Mouse (Mus musculus) T-helper 17 cell (primary cell): ENCODE data around the gene Stx8.

Experiments
- in situ Hi-C, 2 experiments: fragments of 300-600 bp; cut with MboI, MseI; formaldehyde crosslinking; loops; 1 replicate in 1 of 2; 2 replicates in 1 of 2; pipeline ENCODE4 v1.15.1; 2025; ENCODE audit warnings: high pct_unique_total_duplicates in 2 of 2

Gene Stx8

DNA sequence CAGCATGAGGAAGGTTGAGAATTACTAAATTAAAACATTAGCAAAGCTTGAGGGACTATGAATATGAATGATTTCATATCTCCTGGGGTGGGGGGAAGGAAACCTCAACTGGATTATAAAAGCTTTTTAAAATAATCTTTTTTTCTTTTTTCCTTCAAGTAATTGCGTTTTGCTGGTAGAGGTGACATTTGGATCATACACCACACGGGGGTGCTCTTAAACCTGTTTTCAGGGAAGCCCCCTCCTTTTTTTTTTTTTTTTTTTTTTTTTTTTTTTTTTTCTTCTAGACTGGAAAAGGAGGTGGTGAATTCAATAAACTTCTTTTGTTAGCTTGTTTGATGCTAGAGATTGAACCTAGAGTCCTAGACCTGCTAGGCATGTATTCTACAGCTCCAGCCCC lies 9.3 kb downstream of the Stx8 start:
- in situ Hi-C loops, result no loop called here

DNA sequence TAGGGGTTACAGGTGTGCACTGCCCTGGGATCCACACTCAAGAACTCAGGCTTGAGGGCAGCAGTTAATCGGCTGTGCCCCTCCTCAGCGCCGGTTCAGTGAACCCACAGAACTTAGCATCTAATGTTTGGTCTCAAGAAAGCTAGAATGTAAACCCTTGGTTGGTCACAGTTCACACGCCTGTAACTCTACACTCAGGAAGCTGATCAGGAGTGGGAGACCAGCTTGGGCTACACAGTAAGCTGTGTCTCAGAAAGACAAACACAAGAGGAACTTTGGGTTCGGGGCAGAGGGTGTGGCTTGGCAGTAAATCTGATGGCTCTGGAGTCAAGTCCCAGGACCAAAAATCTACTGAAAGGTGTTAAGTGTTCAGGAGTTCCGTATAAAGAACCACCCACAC lies 17.6 kb downstream of the Stx8 start:
- in situ Hi-C loops, result no loop called here

DNA sequence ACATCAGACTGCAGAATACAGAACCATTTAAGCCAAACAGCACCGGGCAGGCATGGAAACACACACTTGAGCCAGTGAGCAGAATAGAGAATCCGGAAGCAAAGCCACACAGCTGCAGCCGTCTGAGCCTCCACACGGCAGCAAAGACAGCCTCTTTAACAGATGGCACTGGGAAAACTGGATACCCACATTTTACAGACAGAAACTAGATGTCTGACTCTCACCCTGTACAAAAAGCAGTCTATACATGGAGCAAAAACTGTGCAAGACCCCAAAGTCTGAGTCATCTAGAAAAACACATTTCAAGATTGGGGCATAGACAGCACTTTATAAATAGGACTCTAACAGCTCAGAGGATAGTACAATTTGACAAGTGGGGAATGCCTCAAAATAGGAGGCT lies 25.2 kb downstream of the Stx8 start:
- in situ Hi-C loops, result loop anchor here in 1 of 2 experiments (5.0 kb wide), 1 partner anchor 416 kb away; no protein-coding TSS in a partner anchor

DNA sequence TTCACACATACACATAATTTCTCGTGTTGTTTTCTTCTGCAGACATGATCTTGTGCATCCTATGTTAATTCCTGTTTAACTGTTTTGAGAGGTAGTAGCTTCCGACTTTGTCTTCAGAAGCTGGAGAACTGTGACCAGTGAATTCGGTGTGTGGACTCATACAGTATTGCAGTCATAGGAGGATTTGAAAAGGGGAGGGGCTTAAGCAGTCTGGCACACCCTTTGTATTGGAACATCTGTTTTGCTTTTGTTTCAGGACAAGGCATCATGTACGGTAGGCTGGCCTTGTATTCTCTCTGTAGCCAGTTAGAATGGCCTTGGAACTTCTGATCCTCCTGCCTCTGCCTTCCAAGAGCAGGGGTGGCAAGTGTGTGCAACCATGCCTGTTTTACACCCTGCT lies 30.0 kb downstream of the Stx8 start:
- in situ Hi-C loops, result no loop called here

DNA sequence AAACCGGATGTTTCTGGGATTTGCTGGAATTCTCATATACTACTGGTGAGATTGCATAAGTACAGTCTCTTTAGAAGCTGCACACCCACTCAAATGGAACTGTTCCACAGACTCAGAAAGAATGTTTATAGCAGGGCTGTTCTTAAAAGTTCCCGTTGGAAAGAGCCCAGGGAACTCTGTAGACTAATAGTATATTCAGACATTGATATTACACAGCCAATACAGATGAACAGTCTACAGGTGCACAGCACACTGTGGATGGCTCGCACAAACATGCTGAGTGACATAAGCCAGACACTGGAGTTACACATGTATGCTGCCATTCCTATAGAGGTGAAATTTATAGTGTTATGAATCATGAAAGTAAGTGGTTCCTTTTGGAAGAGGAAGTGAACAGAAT lies 32.9 kb downstream of the Stx8 start:
- in situ Hi-C loops, result no loop called here

DNA sequence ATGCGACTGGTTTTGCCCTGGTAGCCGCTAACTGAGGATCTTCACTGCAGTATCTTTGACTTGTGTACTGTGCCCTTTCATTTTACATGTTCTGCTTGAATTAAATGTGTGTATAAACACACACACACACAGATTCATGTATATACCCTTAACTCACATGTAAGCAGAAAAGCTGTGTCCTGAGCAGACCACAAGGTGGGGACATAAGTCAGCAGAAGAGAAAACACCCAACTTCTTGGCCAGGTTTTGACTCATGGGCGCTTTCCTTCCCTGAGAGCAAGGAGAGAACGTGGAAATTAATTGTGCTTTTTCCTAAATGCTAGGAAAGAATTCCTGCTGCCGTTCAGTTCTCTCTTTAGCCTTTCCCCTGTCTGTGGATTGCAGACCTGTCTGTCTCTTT lies 33.6 kb downstream of the Stx8 start:
- in situ Hi-C loops, result loop anchor here in 1 of 2 experiments (5.0 kb wide), 1 partner anchor 408 kb away; no protein-coding TSS in a partner anchor

DNA sequence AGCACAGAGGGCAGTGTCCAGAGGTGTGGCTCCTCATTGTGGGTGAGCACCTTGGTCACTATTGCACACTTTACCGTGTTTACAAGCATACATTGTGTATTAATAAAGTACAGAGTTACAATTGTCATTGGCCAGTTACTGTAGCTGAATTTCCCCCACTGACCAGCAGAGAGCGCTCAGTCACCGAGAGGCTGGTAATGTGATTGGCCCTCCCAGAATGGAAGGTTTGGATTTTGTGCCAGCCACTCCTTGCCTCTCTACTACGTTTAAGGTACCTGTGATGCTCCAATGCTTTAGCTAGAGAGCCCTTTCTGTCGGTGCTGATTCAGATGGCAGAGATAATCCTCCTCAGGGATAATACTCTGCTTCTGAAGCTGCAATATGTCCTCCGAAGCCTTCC lies 38.2 kb downstream of the Stx8 start:
- in situ Hi-C loops, result loop anchor here in 1 of 2 experiments (5.0 kb wide), 1 partner anchor 403 kb away; no protein-coding TSS in a partner anchor

DNA sequence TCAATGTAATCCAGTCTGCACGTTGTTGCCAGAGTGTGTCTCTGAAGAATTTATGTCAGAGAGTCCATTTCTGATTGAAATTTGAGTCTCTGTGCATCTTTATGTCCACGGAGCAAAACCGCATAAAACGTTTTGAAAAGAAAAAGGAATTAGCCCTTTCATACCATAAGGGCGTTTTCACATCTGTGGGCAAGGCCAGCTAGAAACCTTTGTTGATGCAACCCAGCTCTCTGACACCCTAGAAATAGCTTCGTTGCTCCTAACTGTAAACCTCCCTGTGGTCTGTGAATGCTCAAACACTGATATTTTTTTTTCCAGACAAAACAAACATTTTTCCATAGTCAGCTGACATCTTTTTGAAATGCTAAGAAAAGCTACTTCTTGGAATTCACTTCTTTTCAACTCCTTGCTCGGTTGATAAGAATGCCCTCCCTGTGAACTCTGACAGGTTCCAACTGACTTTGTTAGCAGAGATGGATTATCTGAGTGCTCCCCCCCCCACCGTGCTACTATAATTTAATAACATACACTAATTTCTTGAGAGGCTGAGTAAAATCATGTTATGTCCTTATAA lies 40.3 kb downstream of the Stx8 start:
- in situ Hi-C loops, result no loop called here

DNA sequence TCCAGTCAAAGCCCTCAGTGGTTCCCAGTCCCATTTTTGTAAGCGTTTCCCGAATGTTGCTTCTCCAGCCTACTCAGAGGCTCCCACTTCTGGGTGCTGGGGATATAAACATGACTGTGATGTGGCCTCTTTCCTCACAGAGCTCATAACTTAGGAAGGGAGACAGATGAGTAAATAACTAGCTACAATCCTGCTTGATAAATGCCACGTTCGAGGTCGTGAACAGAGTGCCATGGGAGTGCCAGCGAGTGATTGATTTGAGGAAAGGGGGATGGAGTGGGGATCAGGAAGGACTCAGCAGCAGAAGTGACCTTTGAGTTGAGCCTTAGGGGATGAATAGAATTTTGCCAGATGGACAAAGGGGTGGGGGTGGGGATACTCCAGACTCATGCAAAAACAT lies 41.7 kb downstream of the Stx8 start:
- in situ Hi-C loops, result no loop called here

DNA sequence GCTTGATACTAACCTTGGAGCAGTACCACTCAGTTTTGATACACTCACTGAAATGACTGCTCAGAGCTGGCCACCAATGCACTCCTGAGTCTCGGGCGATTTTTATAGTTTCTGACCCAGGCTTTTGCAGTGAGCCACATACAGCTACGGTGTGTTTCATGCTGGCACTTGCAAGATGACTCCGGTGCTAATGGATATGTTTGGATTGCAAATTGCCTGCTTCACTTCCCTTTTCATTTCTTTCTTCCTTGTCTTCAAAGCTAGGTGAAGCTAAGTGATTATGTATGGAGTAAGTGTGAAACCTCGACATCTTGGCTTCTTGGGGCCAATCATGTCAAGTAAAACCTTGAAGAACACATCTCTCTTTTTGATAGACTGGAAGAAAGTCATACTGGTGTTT lies 43.4 kb downstream of the Stx8 start:
- in situ Hi-C loops, result no loop called here

DNA sequence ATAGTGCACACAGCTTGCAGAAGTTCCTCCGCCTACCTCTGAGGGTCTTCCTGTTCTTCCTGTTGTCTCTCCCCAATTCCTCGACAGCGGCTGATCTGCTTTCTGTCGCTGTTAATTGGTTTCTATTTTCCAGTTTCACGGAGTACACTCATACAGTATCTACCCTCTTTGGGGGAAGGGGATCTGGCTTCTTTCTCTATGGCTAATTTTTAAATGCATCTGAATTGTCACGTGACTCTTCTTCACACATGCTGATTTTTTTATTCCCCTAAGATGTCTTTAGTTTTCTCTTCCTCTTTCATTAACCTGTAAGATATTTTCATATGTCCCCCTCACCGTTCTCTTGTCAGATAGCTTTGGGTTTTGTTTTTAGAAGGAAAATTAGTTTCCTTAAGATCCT lies 46.2 kb downstream of the Stx8 start:
- in situ Hi-C loops, result no loop called here

DNA sequence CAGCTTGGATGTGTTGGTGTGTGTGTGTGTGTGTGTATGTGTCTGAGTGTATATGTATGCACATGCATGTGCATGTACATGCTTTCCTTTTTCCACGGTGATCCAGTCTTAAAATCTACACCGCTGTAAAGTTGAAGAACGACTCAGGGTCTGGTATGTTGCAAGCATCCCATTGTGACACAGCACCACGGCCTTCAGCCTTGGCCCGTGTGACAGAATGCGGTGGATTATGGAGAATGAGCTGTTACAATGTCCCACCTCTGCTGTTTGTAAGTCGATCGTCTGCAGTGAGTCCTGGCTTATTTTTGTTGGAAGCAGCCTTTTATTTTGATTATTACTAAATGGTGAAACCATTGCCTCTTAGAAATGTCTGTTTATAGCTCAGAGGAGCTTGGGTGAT lies 52.2 kb downstream of the Stx8 start:
- in situ Hi-C loops, result loop anchor here in 1 of 2 experiments (5.0 kb wide), 1 partner anchor 104 kb away; no protein-coding TSS in a partner anchor

DNA sequence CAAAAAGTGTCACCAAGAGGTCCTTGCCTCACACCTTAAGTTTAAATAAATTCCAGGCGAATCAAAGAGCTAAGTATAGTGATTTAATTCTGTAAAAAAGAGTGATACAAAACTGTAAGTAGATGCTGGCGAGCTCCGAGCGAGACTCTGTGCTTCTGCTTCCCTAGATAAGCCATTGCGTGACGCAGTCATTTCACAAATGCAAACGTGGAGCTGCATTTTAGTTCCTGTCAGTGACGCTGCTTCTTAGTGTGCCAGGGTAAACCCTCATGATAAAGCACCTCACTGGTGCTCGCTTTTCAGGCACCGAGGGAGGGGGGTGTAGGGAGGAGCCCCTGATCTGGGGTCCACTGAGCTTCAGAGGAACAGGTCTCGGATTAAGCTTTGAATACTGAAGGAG lies 53.2 kb downstream of the Stx8 start:
- in situ Hi-C loops, result loop anchor here in 1 of 2 experiments (5.0 kb wide), 1 partner anchor 103 kb away; no protein-coding TSS in a partner anchor

DNA sequence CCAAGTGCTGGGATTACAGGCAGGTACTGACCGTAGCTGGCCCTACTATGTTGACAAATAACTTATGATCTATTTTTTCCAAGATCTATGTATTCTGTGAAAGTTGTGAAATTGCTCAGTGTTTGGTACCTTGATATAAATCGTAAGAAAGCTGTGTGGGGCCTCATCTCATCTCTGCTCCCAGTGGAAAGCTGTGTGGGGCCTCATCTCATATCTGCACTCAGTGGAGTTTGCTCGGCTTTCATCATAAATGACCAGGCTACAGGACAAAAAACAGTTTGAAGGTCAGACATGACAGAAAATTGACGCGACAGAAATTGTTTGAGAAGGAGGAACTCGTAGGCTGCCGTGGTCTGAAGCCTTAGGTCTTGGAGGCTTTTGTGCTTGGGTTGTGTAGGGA lies 56.0 kb downstream of the Stx8 start:
- in situ Hi-C loops, result no loop called here

DNA sequence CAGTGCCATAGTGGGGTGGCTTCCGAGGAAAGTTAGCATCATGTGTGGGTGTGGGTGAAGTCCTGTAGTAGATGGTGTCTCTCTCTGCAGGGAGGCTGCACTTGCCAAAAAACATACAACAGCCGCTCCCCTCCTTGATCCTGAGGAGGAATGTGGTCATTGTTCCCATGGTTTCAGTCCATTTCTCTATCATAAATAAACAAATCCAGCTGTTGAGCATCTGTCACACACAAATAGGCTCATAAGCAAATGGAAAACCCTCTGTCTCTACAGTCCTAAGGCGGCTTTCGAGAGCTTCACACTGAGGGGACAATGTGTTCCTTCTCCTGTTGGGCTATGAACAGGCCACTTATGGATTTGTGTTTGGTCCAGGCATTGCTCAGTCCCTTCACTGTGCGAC lies 56.9 kb downstream of the Stx8 start:
- in situ Hi-C loops, result no loop called here

DNA sequence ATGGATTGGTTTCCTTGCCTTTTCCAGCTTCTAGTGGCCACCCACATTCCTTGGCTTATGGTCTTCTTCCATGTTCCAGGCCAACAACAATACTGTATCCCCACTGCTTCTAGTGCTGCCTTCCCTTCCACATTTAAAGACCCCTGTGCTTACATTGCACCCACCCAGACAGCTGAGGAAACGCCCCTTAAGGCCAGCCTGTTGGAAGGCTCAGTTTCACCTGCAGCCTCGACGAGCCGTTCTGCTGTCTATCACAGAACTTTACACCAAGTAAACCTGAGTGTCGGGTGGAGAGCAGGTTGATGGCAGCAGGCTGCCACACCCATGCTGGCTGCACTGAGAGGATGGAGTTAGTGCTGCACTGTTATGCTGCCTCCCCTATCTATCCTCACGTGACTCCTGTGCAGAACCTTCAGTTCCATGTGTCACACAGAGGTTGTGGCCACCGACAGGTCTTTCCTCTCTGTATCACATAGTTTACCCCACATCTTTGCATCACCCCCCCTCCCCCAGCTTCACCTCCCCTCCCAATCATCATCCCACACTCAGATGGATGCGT lies 57.9 kb downstream of the Stx8 start:
- in situ Hi-C loops, result no loop called here

DNA sequence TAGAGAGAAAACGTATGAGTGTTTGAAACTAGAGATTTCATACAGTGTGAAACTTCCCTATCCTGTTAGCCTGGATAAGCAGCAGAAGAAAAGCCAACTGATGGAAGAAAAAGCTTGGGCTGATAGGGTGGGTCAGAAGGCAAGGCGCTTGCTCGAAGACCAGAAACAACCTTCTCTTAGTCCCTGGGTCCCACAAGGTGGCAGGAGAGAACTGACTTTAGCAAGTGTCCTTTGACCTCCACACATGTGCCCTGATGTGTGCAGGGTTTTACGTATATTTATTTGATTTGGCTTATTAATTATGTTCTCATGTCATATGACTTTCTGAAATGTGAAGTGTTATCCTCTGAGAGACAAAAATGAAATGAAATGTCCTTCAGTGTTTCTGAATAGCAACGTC lies 60.6 kb downstream of the Stx8 start:
- in situ Hi-C loops, result no loop called here

DNA sequence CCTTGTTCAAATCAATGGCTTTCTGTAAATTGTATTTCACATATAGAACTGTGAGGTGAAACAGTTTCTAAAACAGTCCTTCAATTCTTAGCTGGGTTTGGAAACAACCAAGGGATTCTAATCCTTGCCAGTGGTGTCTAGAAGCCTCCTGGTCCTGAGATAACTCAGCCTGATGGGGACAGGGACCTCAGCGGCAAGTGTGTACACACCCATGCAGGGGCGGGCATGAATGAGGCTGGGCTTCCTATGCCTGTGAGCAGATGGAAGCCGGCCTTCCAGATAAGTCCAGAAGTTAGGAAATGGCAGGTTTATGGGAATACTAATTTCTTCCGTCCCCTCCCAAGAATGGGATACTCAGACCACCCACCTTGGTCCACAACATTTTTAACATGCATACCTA lies 63.1 kb downstream of the Stx8 start:
- in situ Hi-C loops, result no loop called here

DNA sequence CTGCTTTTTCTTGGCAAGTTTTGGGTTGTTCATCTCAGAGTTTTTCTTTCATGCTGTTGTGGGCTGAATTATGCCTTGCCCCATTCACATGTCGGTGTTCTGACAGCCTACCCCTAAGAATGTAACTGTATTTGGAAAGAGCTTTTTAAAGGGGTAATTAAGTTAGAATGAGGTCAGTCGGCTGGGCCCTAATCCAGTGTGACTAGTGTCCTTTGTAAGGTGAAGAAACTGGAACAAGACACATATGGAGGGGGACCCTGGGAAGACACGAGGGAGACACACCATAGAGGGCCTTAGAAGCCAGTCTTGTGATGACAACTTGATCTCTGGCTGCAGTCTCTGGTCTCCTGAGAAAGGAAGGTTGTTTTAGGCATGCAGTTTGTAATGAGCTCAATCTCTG lies 63.9 kb downstream of the Stx8 start:
- in situ Hi-C loops, result loop anchor here in 1 of 2 experiments (10.0 kb wide), 1 partner anchor 1625 kb away; no protein-coding TSS in a partner anchor

DNA sequence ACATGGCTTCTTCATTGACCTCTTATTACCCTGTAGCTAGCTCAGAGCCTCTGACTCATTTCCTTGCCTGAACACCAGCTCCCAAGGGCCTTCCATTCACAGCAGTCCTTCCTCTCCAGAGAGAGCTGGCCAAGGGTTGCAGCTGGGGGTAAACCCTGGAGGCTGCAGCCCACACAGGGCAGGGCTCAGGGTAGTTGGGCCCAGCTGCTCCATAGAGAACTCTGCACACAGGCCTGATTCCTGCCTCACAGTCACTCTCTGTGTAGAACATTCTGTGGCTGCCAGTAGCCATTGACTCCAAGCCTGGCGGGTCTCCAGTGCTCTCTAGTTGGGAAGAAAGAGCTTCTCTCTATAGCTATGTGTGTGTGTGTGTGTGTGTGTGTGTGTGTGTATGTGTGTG lies 64.8 kb downstream of the Stx8 start:
- in situ Hi-C loops, result loop anchor here in 1 of 2 experiments (10.0 kb wide), 1 partner anchor 1626 kb away; no protein-coding TSS in a partner anchor

DNA sequence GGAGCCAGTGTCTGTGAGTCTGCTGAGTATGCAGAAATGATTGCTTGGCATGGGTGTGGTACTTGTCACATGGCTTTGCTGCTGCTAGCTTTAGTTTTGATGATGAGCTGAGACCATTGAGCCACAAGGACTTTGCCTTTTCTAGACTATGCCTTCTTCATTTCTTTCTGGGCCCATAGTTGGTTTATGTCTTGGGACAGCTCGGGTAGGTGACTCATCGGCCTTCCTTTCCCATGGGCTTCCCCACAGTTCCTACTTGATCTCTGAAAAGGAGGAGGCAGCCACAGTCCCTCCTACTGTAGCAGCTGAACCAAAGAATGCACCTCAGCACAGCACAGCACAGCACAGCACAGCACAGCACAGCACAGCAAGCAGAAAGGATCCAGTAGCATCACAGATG lies 66.5 kb downstream of the Stx8 start:
- in situ Hi-C loops, result loop anchor here in 1 of 2 experiments (10.0 kb wide), 1 partner anchor 1628 kb away; no protein-coding TSS in a partner anchor

DNA sequence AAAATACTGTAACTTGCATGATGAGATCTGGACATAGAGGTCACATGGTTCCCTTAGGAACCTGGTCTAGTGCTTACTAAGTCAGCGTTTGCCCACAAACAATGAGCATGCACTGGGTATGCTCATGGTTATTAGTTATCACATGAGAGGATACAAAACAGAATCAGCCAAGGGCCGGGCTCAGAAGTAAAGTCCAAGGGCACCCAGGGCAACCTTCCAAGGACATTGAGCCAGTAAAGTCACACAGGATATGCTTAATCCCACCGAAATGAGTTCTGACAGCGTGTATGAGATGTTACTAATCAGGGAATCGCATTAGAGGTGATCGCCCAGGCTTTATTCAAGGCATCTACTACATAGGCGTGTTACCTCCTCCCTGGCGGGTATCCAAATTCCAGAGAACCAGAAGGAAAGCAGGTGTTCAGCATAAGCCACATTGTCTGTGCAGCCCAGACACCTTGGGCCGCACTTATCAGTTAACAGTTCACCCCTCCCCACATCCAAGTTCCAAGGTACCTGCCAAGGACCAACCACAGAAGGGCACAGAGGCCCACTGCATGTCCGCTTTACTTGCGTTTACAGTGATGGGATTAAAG lies 67.4 kb downstream of the Stx8 start:
- in situ Hi-C loops, result loop anchor here in 1 of 2 experiments (10.0 kb wide), 1 partner anchor 1629 kb away; no protein-coding TSS in a partner anchor

DNA sequence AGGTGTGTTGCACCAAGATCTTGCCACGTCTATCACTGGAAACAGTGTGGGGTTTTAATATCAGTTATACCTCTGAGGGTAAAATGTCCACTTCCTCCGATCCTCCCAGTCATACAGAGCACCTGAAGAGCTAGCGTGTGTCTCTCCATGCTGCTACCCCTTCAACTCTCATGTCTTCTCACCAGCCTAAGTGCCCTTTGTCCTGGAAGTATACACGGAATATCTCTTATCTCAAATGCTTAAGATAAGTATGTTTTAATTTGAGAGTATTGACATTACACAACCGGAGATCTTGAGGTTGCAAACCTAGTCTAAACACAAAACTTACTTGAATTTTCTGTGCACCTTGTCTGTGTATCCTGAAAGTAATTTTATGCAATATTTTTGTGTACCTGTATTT lies 68.4 kb downstream of the Stx8 start:
- in situ Hi-C loops, result loop anchor here in 1 of 2 experiments (10.0 kb wide), 1 partner anchor 1630 kb away; no protein-coding TSS in a partner anchor
